Mouse (Mus musculus) liver, adult (tissue): Measurements from ENCODE around the gene Plekho2.

Experiments
- GATA4 ChIP-seq: IDR thresholded peaks from 2 replicates; pipeline ENCODE4 v1.6.1; 2014; ENCODE audit warnings: mild to moderate bottlenecking, low read length; ENCODE audit not compliant: insufficient replicate concordance

Plekho2 gene

DNA sequence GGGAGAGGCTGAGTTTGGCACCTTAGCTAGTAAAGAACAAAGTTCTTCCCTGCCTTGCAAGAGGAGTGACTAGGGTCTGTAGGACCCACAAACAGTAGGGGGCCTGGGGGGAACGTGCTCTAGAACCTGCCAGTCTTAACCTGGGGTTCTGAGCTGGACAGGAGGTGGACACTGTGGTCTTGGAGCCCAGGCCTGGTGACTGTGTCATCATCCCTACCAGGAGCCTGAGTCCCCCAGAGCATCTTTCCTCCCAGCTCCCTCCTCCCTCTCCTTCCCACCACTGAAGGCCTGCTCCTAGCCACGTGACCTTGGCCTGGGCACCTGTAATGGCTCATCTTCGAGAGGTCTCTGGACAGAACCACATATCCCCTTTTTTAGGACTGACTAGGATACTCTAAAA is 45.7 kb downstream of the Plekho2 start:
- TF ChIP-seq GATA4: no peak

DNA sequence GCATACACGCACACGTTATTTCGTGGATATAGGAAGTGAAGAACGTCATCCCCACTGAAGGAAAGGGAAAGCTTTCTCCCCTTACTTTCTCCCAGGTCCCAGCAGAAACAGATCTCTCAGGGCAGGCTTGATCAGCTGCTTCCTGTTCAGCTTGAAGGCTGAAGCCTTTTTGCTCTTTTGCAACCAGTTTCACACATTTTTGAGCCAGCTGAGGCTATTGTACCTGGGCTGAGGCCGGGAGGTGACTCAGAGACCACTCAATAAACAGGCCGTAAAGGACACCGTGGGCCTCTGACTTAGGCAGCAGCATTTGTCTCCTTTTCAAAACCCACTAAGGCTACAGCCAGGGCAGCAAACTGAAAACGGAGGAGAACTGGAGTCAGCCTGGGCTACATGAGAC is 46.9 kb downstream of the Plekho2 start:
- TF ChIP-seq GATA4: no peak

DNA sequence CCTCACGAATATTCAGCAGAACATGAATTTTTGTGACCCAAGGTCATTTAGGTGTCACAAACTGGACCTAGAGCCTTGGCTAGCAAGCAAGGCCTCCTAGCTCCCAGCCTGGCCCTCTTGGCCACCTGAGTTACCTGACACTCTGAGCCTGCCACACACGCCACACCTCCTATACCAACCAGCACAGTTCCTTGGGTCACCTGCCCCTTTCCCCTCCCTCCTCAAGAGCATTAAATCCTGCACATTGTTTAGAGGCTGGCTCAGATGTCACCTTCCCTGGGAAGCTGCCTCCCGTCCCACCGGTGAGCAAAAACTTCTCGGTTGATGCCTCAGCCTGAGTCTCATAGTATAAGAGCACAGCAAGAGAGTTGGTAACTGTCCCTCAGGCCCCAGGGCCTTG is 48.6 kb downstream of the Plekho2 start:
- no peak for TF ChIP-seq GATA4

DNA sequence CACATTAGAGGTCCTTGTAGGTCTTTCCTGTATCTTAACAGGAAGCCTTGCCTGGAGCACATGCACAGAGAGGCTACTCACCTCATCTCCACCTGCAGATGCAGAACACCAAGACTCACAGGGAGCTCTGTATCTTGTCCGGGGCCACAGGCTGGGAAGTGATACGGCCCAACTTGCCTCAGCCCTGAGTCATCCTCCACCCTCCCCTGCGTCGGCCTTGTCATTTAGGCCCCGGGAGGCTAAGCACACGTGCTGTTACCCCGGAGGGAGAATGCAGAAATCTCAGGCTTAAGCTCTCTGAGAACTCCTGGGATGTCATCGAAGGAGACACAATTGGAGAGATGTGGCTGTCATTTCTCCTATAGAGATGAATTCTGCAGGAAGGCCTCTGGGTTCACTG is 50.2 kb downstream of the Plekho2 start:
- no peak for TF ChIP-seq GATA4

DNA sequence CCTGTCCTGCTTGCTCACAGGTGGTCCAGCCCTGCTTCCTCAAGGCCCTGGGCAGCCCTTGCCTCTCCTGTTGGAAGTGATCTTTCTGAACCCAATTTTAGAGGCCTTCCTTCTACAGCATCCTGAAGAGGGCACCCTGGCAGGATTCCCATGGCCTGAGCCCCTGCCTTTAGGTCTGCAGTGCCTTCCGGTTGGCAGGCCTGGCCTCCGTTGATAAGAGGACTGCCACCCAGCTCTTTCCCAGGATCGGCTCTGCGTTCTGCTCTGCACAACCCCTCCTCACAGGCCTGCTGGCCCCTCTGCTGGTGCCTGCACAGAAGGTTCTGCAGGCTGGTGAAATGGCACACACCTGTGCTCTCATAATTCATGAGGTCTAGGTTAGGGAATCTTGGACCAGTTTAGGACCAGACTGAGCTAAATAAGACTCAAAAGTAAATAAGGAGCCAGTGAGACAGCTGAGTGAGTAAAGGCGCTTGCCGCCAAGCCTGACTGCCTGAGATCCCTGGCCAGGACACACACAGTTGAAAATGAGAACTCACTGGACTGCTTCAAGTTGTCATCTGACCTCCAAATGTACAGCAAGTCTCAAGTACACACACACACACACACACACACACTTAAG is 51.3 kb downstream of the Plekho2 start:
- TF ChIP-seq GATA4: no peak

DNA sequence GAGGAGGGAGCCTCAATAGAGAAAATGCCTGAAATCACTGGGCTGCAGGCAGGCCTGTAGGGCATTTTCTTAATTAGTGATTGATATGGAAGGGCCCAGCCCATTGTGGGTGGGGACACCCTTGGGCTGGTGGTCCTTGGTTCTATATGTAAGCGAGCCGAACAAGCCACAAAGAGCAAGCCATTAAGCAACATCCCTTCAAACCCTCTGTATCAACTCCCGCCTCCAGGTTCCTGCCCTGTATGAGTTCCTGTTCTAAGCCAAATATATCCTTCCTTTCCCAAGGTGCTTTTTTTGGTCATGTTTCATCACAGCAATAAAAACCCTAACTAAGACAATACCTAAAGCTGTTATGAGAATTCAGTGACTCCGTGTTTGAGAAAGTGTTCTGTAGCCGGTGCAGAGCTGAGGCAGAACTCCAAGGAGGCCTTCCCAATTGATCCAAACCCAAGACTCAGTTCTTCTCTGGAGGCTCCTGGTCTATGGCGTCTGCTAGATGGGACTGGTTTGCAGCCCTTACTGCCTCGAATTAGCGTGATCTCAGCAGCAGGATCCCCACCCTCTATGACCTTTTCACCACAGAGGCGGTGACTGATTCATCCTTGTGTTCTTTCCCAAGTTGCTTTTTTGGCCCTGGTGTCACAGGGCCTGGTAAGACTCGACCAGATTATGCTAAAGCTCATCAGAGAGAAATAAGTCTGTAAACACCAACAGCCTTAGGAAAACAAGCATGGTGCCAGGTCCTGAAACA is 54.2 kb downstream of the Plekho2 start:
- TF ChIP-seq GATA4: no peak

DNA sequence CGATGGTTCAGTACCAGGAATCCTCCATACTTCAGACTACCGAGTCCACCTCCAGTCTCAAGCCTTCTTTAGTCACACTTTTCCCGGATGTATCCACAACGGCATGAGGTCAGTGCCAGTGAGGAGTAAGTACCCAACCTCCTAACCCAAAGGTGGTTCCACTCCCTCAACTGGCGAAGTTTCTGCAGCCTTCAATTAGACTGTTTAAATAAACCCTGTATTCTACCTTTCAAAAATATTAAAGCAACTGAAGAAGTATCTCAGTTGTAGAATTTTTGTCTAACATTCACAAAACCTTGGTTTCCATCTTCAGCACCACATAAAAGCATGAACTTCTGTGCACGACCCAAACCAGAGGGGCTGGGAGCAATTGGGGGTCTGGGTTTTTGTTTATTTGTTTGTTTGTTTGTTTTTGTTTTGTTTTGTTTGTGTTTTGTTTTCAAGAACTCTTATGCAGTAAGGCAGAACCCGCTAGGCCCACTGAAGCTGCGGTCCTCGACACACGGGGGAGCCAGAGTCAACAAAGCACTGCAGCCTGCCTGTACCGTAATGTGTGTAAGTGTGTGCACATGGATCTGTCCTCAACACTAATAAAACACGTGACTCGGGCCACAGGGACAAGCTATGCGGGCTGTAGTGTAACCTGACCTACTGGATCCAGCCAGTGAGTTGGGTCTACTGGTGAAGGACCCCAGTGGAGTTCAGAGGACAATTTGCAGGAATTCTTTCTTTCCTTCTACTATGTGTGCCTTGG is 56.1 kb downstream of the Plekho2 start:
- no peak for TF ChIP-seq GATA4

DNA sequence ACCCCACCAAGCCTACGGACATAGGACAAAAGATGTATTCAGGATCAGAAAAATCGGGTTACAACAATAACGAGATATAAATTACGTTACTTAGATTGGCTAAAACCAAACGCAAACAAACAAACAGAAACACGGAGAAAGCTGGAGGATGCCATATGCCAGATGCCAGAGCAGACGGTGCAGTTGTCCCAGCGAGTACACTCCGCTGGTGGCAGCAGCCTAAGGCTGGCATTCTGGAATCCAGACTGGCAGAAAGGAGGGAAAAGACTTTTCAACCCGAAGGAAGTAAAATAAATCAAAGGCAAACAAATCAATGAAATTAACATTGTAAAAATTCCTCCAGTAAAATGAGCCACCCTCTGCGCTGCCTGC is 59.3 kb downstream of the Plekho2 start:
- TF ChIP-seq GATA4: no peak

DNA sequence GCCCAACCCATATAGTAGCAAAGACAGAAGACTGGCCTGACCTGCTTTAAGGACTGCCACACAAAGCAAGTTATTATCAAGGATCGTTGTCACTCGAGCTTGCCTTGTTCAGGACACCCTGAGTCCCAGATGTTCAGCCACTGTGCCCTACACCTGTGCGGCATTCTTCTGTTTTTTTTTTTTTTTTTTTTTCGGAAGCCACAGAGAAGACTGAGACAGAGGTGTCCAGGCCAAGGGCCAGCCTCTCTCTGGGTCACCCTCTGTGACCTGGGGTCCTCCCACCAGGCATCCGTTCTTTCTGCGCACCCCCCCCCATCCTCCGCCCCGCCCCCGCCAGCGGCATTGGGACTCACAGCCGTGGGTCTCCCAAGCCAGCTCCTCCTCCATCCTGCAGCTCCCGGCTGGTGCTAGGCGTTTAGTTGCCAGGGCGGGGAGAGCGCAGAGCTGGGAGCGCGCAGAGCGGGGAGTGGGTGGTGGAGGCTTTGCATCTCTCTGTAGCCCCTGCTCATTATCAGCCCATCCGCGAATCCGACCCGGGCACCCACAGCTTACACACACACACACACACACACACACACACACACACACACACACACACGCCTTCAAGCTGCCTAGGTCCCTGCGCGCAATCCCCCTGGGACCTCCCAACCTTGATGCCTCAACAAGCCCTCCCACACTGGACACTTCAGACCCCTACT is 59.9 kb downstream of the Plekho2 start, which contains the start of gene Ankdd1a:
Gene Ankdd1a (minus strand): TSS at position 387 of the 698 bp plus-strand sequence.
- TF ChIP-seq GATA4: no peak

DNA sequence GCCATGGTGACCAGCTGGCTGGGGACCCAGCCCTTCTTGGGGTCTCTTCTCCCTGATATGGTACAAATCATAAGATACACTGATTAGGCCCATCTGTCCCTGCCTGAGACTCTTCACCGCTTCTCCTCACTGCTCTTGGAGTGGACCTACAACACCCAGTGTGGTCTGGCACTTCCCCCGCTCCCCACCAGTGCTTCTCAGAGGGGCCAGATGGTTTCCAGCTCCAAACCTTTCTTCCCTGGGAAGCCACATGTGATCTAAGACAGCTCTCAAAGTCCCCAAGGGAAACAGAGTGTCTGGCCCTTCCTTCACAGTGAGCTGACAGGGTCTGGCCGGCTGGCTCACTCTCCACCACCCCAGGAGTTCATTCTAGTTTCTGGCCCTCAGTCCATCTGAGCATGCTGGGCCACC is 65.0 kb downstream of the Plekho2 start:
- no peak for TF ChIP-seq GATA4

DNA sequence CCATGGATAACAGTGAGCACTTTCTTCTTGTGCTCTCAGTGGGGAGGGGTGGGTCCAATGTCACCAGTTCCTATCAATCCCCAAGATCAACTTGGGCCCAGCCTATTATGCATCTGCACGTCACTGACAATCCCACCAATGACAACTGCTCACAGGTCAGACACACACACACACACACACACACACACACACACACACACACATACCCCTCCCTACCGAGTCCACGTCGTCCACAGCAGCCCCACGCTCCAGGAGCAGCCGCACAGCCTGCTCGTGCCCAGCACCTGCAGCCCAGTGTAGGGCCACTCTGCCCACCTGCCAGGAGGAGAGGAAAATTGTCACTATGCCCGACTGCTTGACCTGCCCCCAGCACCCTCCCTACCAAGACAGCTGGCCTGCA is 65.4 kb downstream of the Plekho2 start:
- no peak for TF ChIP-seq GATA4

DNA sequence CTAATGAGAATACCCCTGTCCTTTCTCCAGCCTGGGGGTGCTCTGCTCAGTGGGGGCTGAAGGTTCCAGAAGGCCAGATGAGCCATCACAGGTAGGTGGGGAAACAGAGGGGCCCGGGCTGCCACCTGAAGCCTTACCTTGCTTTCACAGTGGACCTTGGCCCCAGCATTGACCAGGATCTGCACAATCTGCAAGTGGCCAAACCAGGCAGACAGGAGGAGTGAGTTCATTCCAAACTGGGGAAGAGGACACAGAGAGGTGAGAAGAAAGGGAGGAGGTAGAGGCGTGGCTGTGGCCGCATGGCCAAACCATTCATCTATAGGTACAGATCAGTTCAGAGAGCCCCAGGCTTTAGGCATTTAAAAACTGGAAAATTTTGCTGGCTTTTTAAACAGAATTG is 67.3 kb downstream of the Plekho2 start:
- no peak for TF ChIP-seq GATA4

DNA sequence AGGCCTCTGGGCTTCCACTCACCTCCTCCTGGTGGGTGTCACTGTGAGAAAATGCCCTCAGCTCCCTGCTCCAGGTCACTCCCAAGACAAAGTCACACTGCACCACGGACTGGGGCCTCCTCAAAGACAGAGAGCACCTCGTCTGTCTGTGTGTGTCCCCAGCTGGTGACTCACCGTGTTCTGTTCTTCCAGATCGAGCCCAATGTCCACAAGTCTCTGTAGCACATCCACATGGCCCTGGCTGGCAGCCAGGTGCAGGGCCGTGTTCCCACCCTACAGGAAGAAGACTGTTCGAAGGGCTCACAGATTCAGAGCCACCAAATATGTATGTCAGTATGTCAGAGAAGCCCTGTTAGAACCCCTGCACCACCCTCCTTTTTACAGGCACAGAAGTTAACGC is 71.4 kb downstream of the Plekho2 start:
- TF ChIP-seq GATA4: no peak

DNA sequence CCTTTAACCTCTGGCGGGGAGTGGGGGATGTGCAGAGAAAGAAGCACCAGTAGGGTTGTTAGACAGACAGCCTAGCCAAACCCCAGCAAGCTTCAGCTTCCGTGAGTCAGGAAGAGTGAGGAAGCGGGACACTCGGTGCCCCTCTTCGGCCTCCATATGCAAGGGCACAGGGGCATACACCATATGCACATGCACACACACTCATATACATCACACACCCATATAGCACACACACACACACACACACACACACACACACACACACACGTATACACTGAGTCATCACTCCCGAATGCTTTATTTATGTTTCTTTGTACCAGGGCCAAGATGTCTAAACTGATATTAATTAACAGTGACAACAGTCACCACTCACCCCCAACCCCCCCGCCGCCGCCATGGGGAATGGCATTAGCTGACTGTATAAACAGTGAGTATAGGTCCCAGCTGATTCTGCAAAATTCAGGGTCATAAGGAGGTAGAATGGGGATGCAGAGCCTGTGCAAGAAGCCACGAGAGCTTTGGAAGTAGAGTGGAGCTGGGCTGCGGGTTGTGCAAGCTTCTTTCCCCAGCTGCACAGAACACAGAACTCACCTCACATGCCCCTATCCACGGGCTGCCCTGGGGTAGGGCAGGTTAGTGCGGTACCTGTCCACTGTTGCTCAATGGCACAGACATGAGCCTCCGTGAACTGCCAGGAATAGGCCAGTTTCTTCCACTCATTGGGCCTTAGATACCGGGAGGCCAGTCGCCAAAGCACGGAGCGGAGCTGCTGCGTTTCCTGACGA is 76.9 kb downstream of the Plekho2 start:
- no peak for TF ChIP-seq GATA4
